Mouse (Mus musculus) small intestine, adult 2 months (tissue): Measurements from ENCODE around the gene Tmem8b. TPM values are rescaled to one million over a fixed set of nuclear protein-coding genes. Genes with fewer than 3 reads are reported as not detected.

Experiments
- H3K27ac ChIP-seq: fragments of 200-500 bp; 2 replicates; pipeline ENCODE4 v1.5.1; 2012; ENCODE audit warnings: low read depth, low read length, control low read depth, inconsistent platforms; ENCODE audit not compliant: insufficient read depth
- H3K27me3 ChIP-seq: fragments of 200-500 bp; 2 replicates; pipeline ENCODE4 v1.6.1; 2012; ENCODE audit warnings: mild to moderate bottlenecking, moderate library complexity, low read length, inconsistent platforms; ENCODE audit not compliant: control insufficient read depth, insufficient read depth
- H3K36me3 ChIP-seq: fragments of 200-500 bp; 2 replicates; pipeline ENCODE4 v1.6.1; 2012; ENCODE audit warnings: mild to moderate bottlenecking, low read length, control low read depth, inconsistent platforms; ENCODE audit not compliant: control insufficient read depth, insufficient read depth
- H3K4me1 ChIP-seq: fragments of 200-500 bp; 2 replicates; pipeline ENCODE4 v1.6.1; 2012; ENCODE audit warnings: low read length, inconsistent platforms, mixed read lengths; ENCODE audit not compliant: control insufficient read depth, insufficient read depth, insufficient read length
- H3K4me3 ChIP-seq: fragments of 200-500 bp; 2 replicates; pipeline ENCODE4 v1.5.1; 2012; ENCODE audit warnings: low read depth, mild to moderate bottlenecking, control low read depth, inconsistent platforms, low read length, moderate library complexity
- CTCF ChIP-seq: fragments of 200-500 bp; IDR thresholded peaks from 2 replicates; pipeline ENCODE4 v1.5.1; 2012; ENCODE audit warnings: low read depth, mild to moderate bottlenecking, control low read depth, inconsistent platforms, low read length, moderate library complexity, mixed read lengths; ENCODE audit not compliant: insufficient replicate concordance, insufficient read length; ENCODE audit errors: extremely low read depth
- POLR2A ChIP-seq: fragments of 200-500 bp; IDR thresholded peaks from 2 replicates; pipeline ENCODE4 v1.6.1; 2012; ENCODE audit warnings: low read depth, mild to moderate bottlenecking, control low read depth, inconsistent platforms, low read length, moderate library complexity
- WGBS: fragments of 180-500 bp; shearing (Covaris S2); methylation state at CpG from one replicate; pipeline ENCODE4 v1.1.7; 2018; 5-methylcytosine and 5-hydroxymethylcytosine counted together
- polyA plus RNA-seq: library from polyadenylated mRNA; depleted of rRNA; stranded (reverse); fragments of >200 nt; gene quantifications from 2 replicates; pipeline ENCODE4 v1.2.3, GENCODE M21; 2012

Tmem8b gene
- polyA plus RNA-seq, 1 experiment: 4.3 TPM

DNA sequence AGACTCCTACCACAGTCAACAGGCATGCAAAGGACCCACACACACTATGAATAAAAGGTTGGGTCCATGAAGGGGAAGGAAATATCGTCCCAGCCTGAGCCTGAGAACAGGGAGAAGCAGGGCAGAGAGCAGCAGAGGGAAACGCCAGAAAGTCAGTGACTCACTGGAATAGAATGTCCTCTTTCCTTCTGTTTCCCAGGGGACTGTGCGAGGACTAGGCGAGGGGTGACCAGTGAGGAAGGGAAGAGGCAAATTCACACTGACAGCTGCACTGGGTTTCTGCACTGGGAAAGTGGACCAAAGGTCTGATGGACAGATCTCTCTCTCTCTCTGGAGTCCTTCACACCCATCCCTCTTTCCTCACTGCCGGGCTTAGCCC lies 59.8 kb downstream of the Tmem8b start:
- no peaks in the 10 kb centered on the region for H3K36me3 ChIP-seq
- no peaks in the 10 kb centered on the region for H3K27me3 ChIP-seq
- peaks cover 20% of the 10 kb centered on the region; the same call in 1 of the 2 replicates for H3K4me1 ChIP-seq
- 16% methylated on average over 5 of the region's 5 CpGs for WGBS
- TF ChIP-seq CTCF (no peak), POLR2A (no peak)
- no peak overlapping the region for H3K4me3 ChIP-seq
- H3K27ac ChIP-seq: peak overlapping the region; percentile 91

DNA sequence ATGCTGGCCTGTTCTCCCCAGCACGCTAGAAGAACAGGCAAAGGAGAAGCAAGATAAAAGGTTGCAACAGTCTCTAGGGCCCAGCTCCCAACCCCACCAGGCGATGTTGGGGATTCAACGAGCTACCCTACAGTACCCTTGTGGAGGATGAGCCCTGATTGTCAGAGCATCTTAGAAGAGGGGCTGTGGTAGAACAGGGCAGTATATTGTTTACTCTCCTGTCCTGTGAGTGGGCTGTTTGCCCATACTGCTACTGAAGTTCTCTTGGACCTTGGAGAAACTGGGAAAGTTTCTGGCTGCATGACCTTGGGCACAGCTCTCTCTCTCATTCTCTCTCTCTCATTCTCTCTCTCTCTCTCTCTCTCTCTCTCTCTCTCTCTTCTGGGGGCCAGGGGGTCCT lies 60.4 kb downstream of the Tmem8b start:
- 51% methylated on average over 3 of the region's 3 CpGs for WGBS
- peak overlapping the region; percentile 91 for H3K27ac ChIP-seq

DNA sequence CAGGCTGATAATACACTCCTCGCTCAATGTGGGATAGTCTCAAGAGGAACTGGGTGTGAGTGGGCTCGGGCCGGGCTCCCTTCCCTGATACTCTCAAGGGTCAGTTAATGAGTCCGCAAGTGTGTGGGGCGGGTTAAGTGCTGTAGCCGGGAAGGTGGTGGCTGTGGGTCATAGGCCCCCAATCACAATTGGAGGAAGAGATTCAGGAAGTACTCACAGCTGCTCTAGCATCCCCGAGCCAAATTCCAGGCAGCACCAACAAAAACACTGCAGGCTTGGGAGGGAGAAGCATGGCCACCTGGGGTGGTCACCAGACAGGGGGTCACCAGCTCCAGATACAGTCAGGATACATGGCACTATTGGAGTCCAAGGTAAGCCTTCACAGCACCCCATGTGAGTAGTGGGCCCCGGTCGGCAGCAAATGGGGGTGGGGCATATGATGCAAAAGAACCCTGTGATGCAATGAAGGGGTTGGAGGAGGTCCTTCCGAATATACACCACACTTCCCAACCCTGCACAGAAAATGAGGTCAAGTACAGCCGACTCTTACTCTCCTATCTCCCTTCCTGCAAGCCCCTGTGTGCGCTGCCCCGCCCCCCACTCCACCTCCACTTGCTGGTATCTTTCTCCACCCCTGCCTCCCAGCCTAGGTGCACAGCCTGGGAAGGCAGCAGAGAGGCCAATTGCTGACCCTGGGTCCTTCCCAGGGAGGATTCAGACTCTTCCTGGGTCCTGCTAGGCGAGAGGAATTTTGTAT lies 61.2 kb downstream of the Tmem8b start, which contains the start of gene Spaar:
Gene Spaar, plus strand, starts transcription at position 241 of the 757 bp plus-strand sequence.
- Histone ChIP-seq H3K27ac (peak within 1 kb of the TSS; percentile 91), H3K4me1 (peaks cover 20% of the 10 kb centered on the region; the same call in 1 of the 2 replicates), H3K27me3 (no peaks in the 10 kb centered on the region), H3K4me3 (peak within 1 kb of the TSS; percentile 24; the same call in 1 of the 2 replicates), H3K36me3 (no peaks in the 10 kb centered on the region)
- no peak for TF ChIP-seq POLR2A
- no peak for TF ChIP-seq CTCF
- WGBS: 41% methylated on average over 14 of the region's 14 CpGs

More for the DNA sequence above, 60.4 kb downstream of the Tmem8b start:
- H3K36me3 ChIP-seq: no peaks in the 10 kb centered on the region
- no peak for TF ChIP-seq POLR2A
- no peak for TF ChIP-seq CTCF
- H3K4me3 ChIP-seq: no peak overlapping the region
- H3K4me1 ChIP-seq: peaks cover 20% of the 10 kb centered on the region; the same call in 1 of the 2 replicates
- H3K27me3 ChIP-seq: no peaks in the 10 kb centered on the region

DNA sequence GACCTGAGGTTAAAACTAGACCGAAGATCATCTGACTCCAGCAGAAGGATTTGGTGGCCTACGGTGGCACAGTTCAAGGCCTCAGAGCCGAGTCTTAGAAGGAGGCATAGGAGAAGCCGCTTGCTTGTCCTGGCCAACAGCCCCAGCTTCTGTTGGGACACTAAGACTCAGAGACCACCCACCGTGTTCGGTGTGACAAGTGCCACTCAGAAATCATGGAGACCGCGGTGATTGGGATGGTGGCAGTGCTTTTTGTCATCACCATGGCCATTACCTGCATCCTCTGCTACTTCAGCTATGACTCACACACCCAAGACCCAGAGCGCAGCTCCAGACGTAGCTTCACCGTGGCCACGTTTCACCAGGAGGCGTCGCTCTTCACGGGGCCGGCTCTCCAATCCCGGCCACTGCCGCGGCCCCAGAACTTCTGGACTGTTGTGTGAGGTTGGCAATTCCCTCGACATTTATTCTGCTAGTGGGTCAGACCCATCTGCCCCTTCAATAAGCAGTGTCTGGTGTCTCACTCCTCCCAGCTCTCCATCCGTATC lies 62.1 kb downstream of the Tmem8b start:
- H3K27me3 ChIP-seq: no peaks in the 10 kb centered on the region
- no peak for TF ChIP-seq CTCF
- TF ChIP-seq POLR2A: no peak
- H3K4me3 ChIP-seq: peak overlapping the region; percentile 24; the same call in 1 of the 2 replicates
- H3K27ac ChIP-seq: peak overlapping the region; percentile 91
- 57% methylated on average over 21 of the region's 21 CpGs for WGBS
- H3K4me1 ChIP-seq: peaks cover 20% of the 10 kb centered on the region; the same call in 1 of the 2 replicates
- H3K36me3 ChIP-seq: no peaks in the 10 kb centered on the region

DNA sequence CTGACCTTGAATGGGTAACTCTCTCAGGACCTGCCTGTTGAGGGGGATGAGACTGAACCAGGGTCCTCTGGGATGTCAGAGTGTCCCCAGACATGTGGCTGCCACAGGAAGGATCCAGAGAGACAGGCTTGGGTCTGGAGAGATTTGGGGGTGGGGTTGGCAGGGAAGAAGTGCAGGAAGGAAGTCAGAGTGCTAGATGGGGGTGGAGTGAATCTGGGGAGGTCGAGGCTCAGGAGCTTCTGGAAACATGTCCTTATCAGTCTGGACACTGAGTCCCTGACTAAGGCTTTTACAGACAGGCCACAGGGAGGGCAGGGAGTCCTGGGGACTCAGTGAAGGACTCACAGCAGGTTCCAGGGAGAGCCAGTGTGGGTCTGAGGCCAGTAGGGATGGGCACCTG lies 63.4 kb downstream of the Tmem8b start:
- no peaks in the 10 kb centered on the region for H3K27me3 ChIP-seq
- H3K4me3 ChIP-seq: no peak overlapping the region
- H3K4me1 ChIP-seq: peaks cover 12% of the 10 kb centered on the region; the same call in 1 of the 2 replicates
- H3K36me3 ChIP-seq: no peaks in the 10 kb centered on the region
- WGBS: 0% methylated on average over 1 of the region's 1 CpGs
- no peak overlapping the region for H3K27ac ChIP-seq
- TF ChIP-seq POLR2A: no peak
- TF ChIP-seq CTCF: no peak

DNA sequence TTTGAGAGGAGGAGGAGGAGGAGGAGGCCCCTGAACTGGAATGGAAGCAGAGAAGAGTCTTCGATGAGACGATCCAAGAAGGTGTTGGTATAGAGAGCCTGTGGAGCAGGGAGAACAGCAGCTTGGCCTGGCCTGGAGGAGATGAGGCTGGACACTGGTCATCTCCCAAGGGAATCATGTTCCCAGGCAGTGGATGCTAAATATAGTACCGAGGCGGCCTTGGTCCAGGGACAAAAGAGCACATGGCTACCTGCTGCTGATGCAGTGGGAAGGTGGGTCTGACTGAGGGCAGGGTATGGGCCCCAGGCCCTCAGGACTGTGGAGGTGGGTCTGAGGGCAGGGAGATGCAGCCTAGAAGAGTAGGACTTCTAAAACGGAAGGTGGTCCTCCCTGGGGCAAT lies 64.4 kb downstream of the Tmem8b start:
- WGBS: 78% methylated on average over 5 of the region's 5 CpGs
- Histone ChIP-seq H3K4me1 (peaks cover 2% of the 10 kb centered on the region; the same call in 1 of the 2 replicates), H3K27ac (no peak overlapping the region), H3K4me3 (no peak overlapping the region), H3K27me3 (no peaks in the 10 kb centered on the region), H3K36me3 (no peaks in the 10 kb centered on the region)
- TF ChIP-seq CTCF (no peak), POLR2A (no peak)

DNA sequence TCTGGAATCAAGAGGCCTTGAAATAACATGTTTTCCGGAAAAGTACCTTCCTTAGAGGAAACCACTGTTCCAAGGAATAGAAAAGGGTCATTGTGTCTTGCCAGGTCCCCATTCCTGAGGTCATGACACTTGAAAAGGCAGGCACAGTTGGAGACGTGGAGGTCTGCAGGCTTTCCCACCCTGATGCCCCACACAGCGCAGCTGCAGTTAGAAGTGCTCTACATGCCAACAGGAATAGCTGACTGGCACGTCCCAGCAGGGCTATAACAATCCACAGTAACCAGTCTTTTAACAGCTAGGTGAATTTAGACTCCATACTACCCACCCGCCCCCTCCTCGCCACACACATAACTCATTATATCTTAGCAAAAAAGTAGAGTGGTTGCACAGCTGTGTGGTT lies 68.4 kb downstream of the Tmem8b start:
- Histone ChIP-seq H3K36me3 (no peaks in the 10 kb centered on the region), H3K4me3 (no peak overlapping the region), H3K4me1 (no peaks in the 10 kb centered on the region; the same call in 1 of the 2 replicates), H3K27me3 (no peaks in the 10 kb centered on the region), H3K27ac (no peak overlapping the region)
- TF ChIP-seq CTCF (no peak), POLR2A (no peak)
- WGBS: 84% methylated on average over 6 of the region's 6 CpGs
